Mouse (Mus musculus): ENCODE results near the gene Sag. TPM values are rescaled to one million over a fixed set of nuclear protein-coding genes. Genes with fewer than 3 reads are reported as not detected.

Gene Sag
- polyA plus RNA-seq, 1 experiment from 2014 or later = 1.9 TPM

- ATAC-seq = no peak
- no peak overlapping the region for H3K9ac ChIP-seq (replicated peaks; ENCODE audit: low read depth, low read length)
- no peaks in the 10 kb centered on the region for H3K4me1 ChIP-seq (replicated peaks; ENCODE audit: control insufficient read depth, insufficient read depth, low read length)
- no peaks in the 10 kb centered on the region for H3K9me3 ChIP-seq (ENCODE audit: control insufficient read depth, low read length)
- WGBS = 93% methylated on average over 7 of the region's 7 CpGs
- H3K36me3 ChIP-seq (ENCODE audit: control insufficient read depth, insufficient read depth) = peaks cover 65% of the 10 kb centered on the region
- no peak overlapping the region for H3K4me2 ChIP-seq (ENCODE audit: low read length)
- no peaks in the 10 kb centered on the region for H3K27me3 ChIP-seq (replicated peaks; ENCODE audit: control insufficient read depth, insufficient read depth, low read length)
- no peak overlapping the region for H3K4me3 ChIP-seq (replicated peaks; ENCODE audit: low read length)
- no peak overlapping the region for H3K27ac ChIP-seq (ENCODE audit: low read length)
Measured at GRCm38 (mm10) chr1:87774845-87775244, 28.6 kb upstream of the Sag start.

- Histone ChIP-seq H3K4me2 (ENCODE audit: low read length) (no peak overlapping the region), H3K27me3 (replicated peaks; ENCODE audit: control insufficient read depth, insufficient read depth, low read length) (no peaks in the 10 kb centered on the region), H3K27ac (ENCODE audit: low read length) (no peak overlapping the region), H3K36me3 (ENCODE audit: control insufficient read depth, insufficient read depth) (peaks cover 54% of the 10 kb centered on the region), H3K9me3 (ENCODE audit: control insufficient read depth, low read length) (no peaks in the 10 kb centered on the region), H3K9ac (replicated peaks; ENCODE audit: low read depth, low read length) (no peak overlapping the region), H3K4me1 (replicated peaks; ENCODE audit: control insufficient read depth, insufficient read depth, low read length) (no peaks in the 10 kb centered on the region), H3K4me3 (replicated peaks; ENCODE audit: low read length) (no peak overlapping the region)
- ATAC-seq = no peak
- WGBS = 89% methylated on average over 5 of the region's 5 CpGs
Measured at GRCm38 (mm10) chr1:87779204-87779785, 24.2 kb upstream of the Sag start.

- Histone ChIP-seq H3K9ac (replicated peaks; ENCODE audit: low read depth, low read length) (no peak overlapping the region), H3K27ac (ENCODE audit: low read length) (peak overlapping the region; percentile 24; the same call in 1 of the 2 replicates), H3K9me3 (ENCODE audit: control insufficient read depth, low read length) (no peaks in the 10 kb centered on the region), H3K4me3 (replicated peaks; ENCODE audit: low read length) (no peak overlapping the region), H3K36me3 (ENCODE audit: control insufficient read depth, insufficient read depth) (peaks cover 38% of the 10 kb centered on the region), H3K4me1 (replicated peaks; ENCODE audit: control insufficient read depth, insufficient read depth, low read length) (no peaks in the 10 kb centered on the region), H3K4me2 (ENCODE audit: low read length) (no peak overlapping the region), H3K27me3 (replicated peaks; ENCODE audit: control insufficient read depth, insufficient read depth, low read length) (no peaks in the 10 kb centered on the region)
- no peak for ATAC-seq
- 90% methylated on average over 8 of the region's 8 CpGs for WGBS
Measured at GRCm38 (mm10) chr1:87785703-87786102, 17.8 kb upstream of the Sag start.

GRCm38 (mm10) chr1:87786251-87786650 lies 17.2 kb upstream of the Sag start:
- 62% methylated on average over 7 of the region's 7 CpGs for WGBS
- Histone ChIP-seq H3K27ac (ENCODE audit: low read length) (peak overlapping the region; percentile 24; the same call in 1 of the 2 replicates), H3K9ac (replicated peaks; ENCODE audit: low read depth, low read length) (no peak overlapping the region), H3K4me3 (replicated peaks; ENCODE audit: low read length) (no peak overlapping the region), H3K36me3 (ENCODE audit: control insufficient read depth, insufficient read depth) (peaks cover 36% of the 10 kb centered on the region), H3K27me3 (replicated peaks; ENCODE audit: control insufficient read depth, insufficient read depth, low read length) (no peaks in the 10 kb centered on the region), H3K4me1 (replicated peaks; ENCODE audit: control insufficient read depth, insufficient read depth, low read length) (no peaks in the 10 kb centered on the region), H3K9me3 (ENCODE audit: control insufficient read depth, low read length) (no peaks in the 10 kb centered on the region), H3K4me2 (ENCODE audit: low read length) (no peak overlapping the region)
- ATAC-seq = peak; percentile 85

GRCm38 (mm10) chr1:87789665-87790064 lies 13.8 kb upstream of the Sag start:
- H3K9ac ChIP-seq (replicated peaks; ENCODE audit: low read depth, low read length) = no peak overlapping the region
- no peaks in the 10 kb centered on the region for H3K4me1 ChIP-seq (replicated peaks; ENCODE audit: control insufficient read depth, insufficient read depth, low read length)
- no peak overlapping the region for H3K27ac ChIP-seq (ENCODE audit: low read length)
- H3K27me3 ChIP-seq (replicated peaks; ENCODE audit: control insufficient read depth, insufficient read depth, low read length) = no peaks in the 10 kb centered on the region
- WGBS = 92% methylated on average over 8 of the region's 8 CpGs
- H3K4me3 ChIP-seq (replicated peaks; ENCODE audit: low read length) = no peak overlapping the region
- peaks cover 32% of the 10 kb centered on the region for H3K36me3 ChIP-seq (ENCODE audit: control insufficient read depth, insufficient read depth)
- ATAC-seq = no peak
- H3K9me3 ChIP-seq (ENCODE audit: control insufficient read depth, low read length) = no peaks in the 10 kb centered on the region
- H3K4me2 ChIP-seq (ENCODE audit: low read length) = no peak overlapping the region

GRCm38 (mm10) chr1:87792438-87793137 lies 10.9 kb upstream of the Sag start:
- Histone ChIP-seq H3K27me3 (replicated peaks; ENCODE audit: control insufficient read depth, insufficient read depth, low read length) (no peaks in the 10 kb centered on the region), H3K9ac (replicated peaks; ENCODE audit: low read depth, low read length) (no peak overlapping the region), H3K4me3 (replicated peaks; ENCODE audit: low read length) (no peak overlapping the region), H3K4me2 (ENCODE audit: low read length) (no peak overlapping the region), H3K36me3 (ENCODE audit: control insufficient read depth, insufficient read depth) (peaks cover 16% of the 10 kb centered on the region), H3K27ac (ENCODE audit: low read length) (no peak overlapping the region), H3K4me1 (replicated peaks; ENCODE audit: control insufficient read depth, insufficient read depth, low read length) (no peaks in the 10 kb centered on the region), H3K9me3 (ENCODE audit: control insufficient read depth, low read length) (no peaks in the 10 kb centered on the region)
- 84% methylated on average over 4 of the region's 4 CpGs for WGBS
- no peak for ATAC-seq

GRCm38 (mm10) chr1:87793138-87793449 lies 10.4 kb upstream of the Sag start:
- Histone ChIP-seq H3K4me2 (ENCODE audit: low read length) (no peak overlapping the region), H3K9ac (replicated peaks; ENCODE audit: low read depth, low read length) (no peak overlapping the region), H3K9me3 (ENCODE audit: control insufficient read depth, low read length) (no peaks in the 10 kb centered on the region), H3K4me1 (replicated peaks; ENCODE audit: control insufficient read depth, insufficient read depth, low read length) (no peaks in the 10 kb centered on the region), H3K4me3 (replicated peaks; ENCODE audit: low read length) (no peak overlapping the region), H3K27ac (ENCODE audit: low read length) (no peak overlapping the region), H3K27me3 (replicated peaks; ENCODE audit: control insufficient read depth, insufficient read depth, low read length) (no peaks in the 10 kb centered on the region), H3K36me3 (ENCODE audit: control insufficient read depth, insufficient read depth) (peaks cover 16% of the 10 kb centered on the region)
- ATAC-seq = no peak
- 88% methylated on average over 6 of the region's 6 CpGs for WGBS

GRCm38 (mm10) chr1:87797702-87798101 lies 5.8 kb upstream of the Sag start:
- no peaks in the 10 kb centered on the region for H3K9me3 ChIP-seq (ENCODE audit: control insufficient read depth, low read length)
- no peaks in the 10 kb centered on the region for H3K27me3 ChIP-seq (replicated peaks; ENCODE audit: control insufficient read depth, insufficient read depth, low read length)
- no peak overlapping the region for H3K4me2 ChIP-seq (ENCODE audit: low read length)
- no peak overlapping the region for H3K4me3 ChIP-seq (replicated peaks; ENCODE audit: low read length)
- no peak overlapping the region for H3K9ac ChIP-seq (replicated peaks; ENCODE audit: low read depth, low read length)
- ATAC-seq = no peak
- H3K36me3 ChIP-seq (ENCODE audit: control insufficient read depth, insufficient read depth) = no peaks in the 10 kb centered on the region; the same call in none of the 2 replicates
- 79% methylated on average over 1 of the region's 1 CpGs for WGBS
- no peaks in the 10 kb centered on the region for H3K4me1 ChIP-seq (replicated peaks; ENCODE audit: control insufficient read depth, insufficient read depth, low read length)
- H3K27ac ChIP-seq (ENCODE audit: low read length) = no peak overlapping the region

- Histone ChIP-seq H3K27me3 (replicated peaks; ENCODE audit: control insufficient read depth, insufficient read depth, low read length) (no peaks in the 10 kb centered on the region), H3K4me1 (replicated peaks; ENCODE audit: control insufficient read depth, insufficient read depth, low read length) (no peaks in the 10 kb centered on the region), H3K9ac (replicated peaks; ENCODE audit: low read depth, low read length) (no peak overlapping the region), H3K4me2 (ENCODE audit: low read length) (no peak overlapping the region), H3K27ac (ENCODE audit: low read length) (no peak overlapping the region), H3K4me3 (replicated peaks; ENCODE audit: low read length) (no peak overlapping the region), H3K9me3 (ENCODE audit: control insufficient read depth, low read length) (no peaks in the 10 kb centered on the region), H3K36me3 (ENCODE audit: control insufficient read depth, insufficient read depth) (no peaks in the 10 kb centered on the region; the same call in 1 of the 2 replicates)
- WGBS = 88% methylated on average over 2 of the region's 2 CpGs
- ATAC-seq = no peak
Measured at GRCm38 (mm10) chr1:87798306-87798705, 5.2 kb upstream of the Sag start.

All from forebrain, embryonic 16.5 days (tissue).